Mouse (Mus musculus): ENCODE results near the gene Tars2.

DNA sequence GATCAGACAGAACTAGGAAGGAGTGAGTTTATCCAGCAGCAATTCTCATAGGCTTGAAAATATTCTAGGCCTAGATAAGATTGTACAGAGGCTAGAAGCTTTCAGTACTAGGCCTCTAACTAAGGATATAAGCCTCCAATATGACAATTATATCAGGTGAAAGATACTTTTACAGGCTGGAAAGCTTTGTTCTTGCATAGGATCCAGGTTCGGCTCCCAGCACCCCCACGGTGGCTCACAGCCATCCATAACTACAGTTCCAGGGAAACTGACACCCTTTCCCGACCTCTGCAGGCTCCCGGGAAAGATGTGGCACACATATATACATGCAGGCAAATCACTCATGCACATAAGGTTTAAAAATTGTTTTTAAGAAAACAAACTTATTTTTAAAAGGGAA lies 43.8 kb upstream of the Tars2 start:
- TF ChIP-seq MYB (IDR thresholded peaks at IDR 0.05; ENCODE audit: low read depth, low read length), result no peak
- TF ChIP-seq POLR2A (IDR thresholded peaks at IDR 0.05; ENCODE audit: control insufficient read depth in 1 of 2, insufficient read depth in 1 of 2, low read depth in 1 of 2, low read length in 2 of 2, poor library complexity in 1 of 2), result no peak
- no peak for TF ChIP-seq POLR2AphosphoS5 (IDR thresholded peaks at IDR 0.05; ENCODE audit: borderline replicate concordance, low read depth, low read length)
- no peak for TF ChIP-seq CTCF (IDR thresholded peaks at IDR 0.05 in 2 of 3, conservative IDR thresholded peaks at IDR 0.05 in 1 of 3; ENCODE audit: control insufficient read depth in 1 of 3, insufficient read depth in 1 of 3, low read depth in 2 of 3, low read length in 3 of 3, poor library complexity in 1 of 3, severe bottlenecking in 1 of 3)
- no peak for TF ChIP-seq MYC (IDR thresholded peaks at IDR 0.05; ENCODE audit: low read depth, low read length)
- TF ChIP-seq GATA1 (IDR thresholded peaks at IDR 0.05; ENCODE audit: low read depth, low read length), result no peak
- TF ChIP-seq NELFE (IDR thresholded peaks at IDR 0.05; ENCODE audit: low read depth, low read length), result no peak
- no peak for TF ChIP-seq RCOR1 (IDR thresholded peaks at IDR 0.05; ENCODE audit: low read depth, low read length)
- no peak for TF ChIP-seq EP300 (IDR thresholded peaks at IDR 0.05; ENCODE audit: low read depth in 1 of 2, low read length in 2 of 2)
- no peak for TF ChIP-seq SMC3 (IDR thresholded peaks at IDR 0.05; ENCODE audit: low read depth, low read length)
- TF ChIP-seq TAL1 (IDR thresholded peaks at IDR 0.05; ENCODE audit: low read length), result no peak
- no peak for TF ChIP-seq MEF2A (IDR thresholded peaks at IDR 0.05; ENCODE audit: extremely low read depth, insufficient replicate concordance, low read depth, low read length, poor library complexity, severe bottlenecking)
- TF ChIP-seq ZC3H11A (IDR thresholded peaks at IDR 0.05; ENCODE audit: low read depth, low read length), result no peak
